Mouse (Mus musculus) MEL (cell line): Measurements from ENCODE around the gene Ppp1r32. TPM values are rescaled to one million over a fixed set of nuclear protein-coding genes. Genes with fewer than 3 reads are reported as not detected.

Experiments
- DNase-seq: peaks from one replicate; pipeline ENCODE4 v3.0.0; 2011; ENCODE audit warnings: low read depth, low spot score
- H3K27ac ChIP-seq: 2 replicates; pipeline ENCODE4 v1.5.1; 2012; ENCODE audit warnings: low read depth, mild to moderate bottlenecking, control low read depth, low read length, moderate library complexity; ENCODE audit not compliant: control insufficient read depth
- H3K27me3 ChIP-seq, 2 experiments: fragments of 150-350 bp in 1 of 2; sonication (generic) in 1 of 2; 2 replicates each; pipeline ENCODE4 v1.6.1; 2012; ENCODE audit warnings: low read length in 2 of 2, mild to moderate bottlenecking in 2 of 2, improper control_type of control experiment in 1 of 2, moderate library complexity in 1 of 2; ENCODE audit not compliant: insufficient read depth in 2 of 2, control insufficient read depth in 1 of 2
- H3K36me3 ChIP-seq, 2 experiments: 2 replicates each; pipeline ENCODE4 v1.6.1; 2012 to 2014; ENCODE audit warnings: low read length in 2 of 2, improper control_type of control experiment in 1 of 2, inconsistent platforms in 1 of 2, mild to moderate bottlenecking in 1 of 2; ENCODE audit not compliant: insufficient read depth in 2 of 2, control insufficient read depth in 1 of 2
- H3K4me1 ChIP-seq, 2 experiments: fragments of 150-350 bp in 1 of 2; sonication (generic) in 1 of 2; 2 replicates each; pipeline ENCODE4 v1.6.1; 2012; ENCODE audit warnings: low read length in 2 of 2, improper control_type of control experiment in 1 of 2, mild to moderate bottlenecking in 1 of 2; ENCODE audit not compliant: insufficient read depth in 2 of 2, control insufficient read depth in 1 of 2
- H3K4me3 ChIP-seq, 2 experiments: fragments of 150-350 bp in 1 of 2; sonication (generic) in 1 of 2; 2 replicates each; pipeline ENCODE4 v1.5.1; 2012; ENCODE audit warnings: low read depth in 2 of 2, low read length in 2 of 2, mild to moderate bottlenecking in 2 of 2, moderate library complexity in 2 of 2, control low read depth in 1 of 2, improper control_type of control experiment in 1 of 2; ENCODE audit not compliant: control insufficient read depth in 1 of 2, insufficient read depth in 1 of 2
- H3K79me2 ChIP-seq: 2 replicates; pipeline ENCODE4 v1.6.1; 2012; ENCODE audit warnings: mild to moderate bottlenecking, low read length, moderate library complexity; ENCODE audit not compliant: control insufficient read depth, poor library complexity, insufficient read depth
- H3K9ac ChIP-seq: 2 replicates; pipeline ENCODE4 v1.6.1; 2012; ENCODE audit warnings: low read depth, mild to moderate bottlenecking, control low read depth, low read length, moderate library complexity; ENCODE audit not compliant: control insufficient read depth, poor library complexity, severe bottlenecking
- H3K9me3 ChIP-seq: fragments of 150-350 bp; sonication (generic); replicated peaks from 2 replicates; pipeline ENCODE4 v1.6.1; 2012; ENCODE audit warnings: mild to moderate bottlenecking, low read length, improper control_type of control experiment, moderate library complexity; ENCODE audit not compliant: insufficient read depth
- CHD1 ChIP-seq: IDR thresholded peaks from 2 replicates; pipeline ENCODE4 v1.6.1; 2012; ENCODE audit warnings: low read depth, mild to moderate bottlenecking, inconsistent platforms, low read length, improper control_type of control experiment
- ELF1 ChIP-seq: IDR thresholded peaks from 2 replicates; pipeline ENCODE4 v1.6.1; 2014; ENCODE audit warnings: low read depth, mild to moderate bottlenecking, inconsistent platforms, low read length, improper control_type of control experiment, moderate library complexity
- EP300 ChIP-seq, 2 experiments: IDR thresholded peaks; 2 replicates each; pipeline ENCODE4 v1.6.1; 2011; ENCODE audit warnings: improper control_type of control experiment in 2 of 2, low read length in 2 of 2, low read depth in 1 of 2, mild to moderate bottlenecking in 1 of 2
- ETS1 ChIP-seq: IDR thresholded peaks from 2 replicates; pipeline ENCODE4 v1.6.1; 2012; ENCODE audit warnings: low read depth, mild to moderate bottlenecking, inconsistent platforms, low read length, improper control_type of control experiment, moderate library complexity
- GABPA ChIP-seq: IDR thresholded peaks from 2 replicates; pipeline ENCODE4 v1.6.1; 2012; ENCODE audit warnings: low read depth, mild to moderate bottlenecking, inconsistent platforms, low read length, improper control_type of control experiment, moderate library complexity
- JUND ChIP-seq: IDR thresholded peaks from 2 replicates; pipeline ENCODE4 v1.6.1; 2011; ENCODE audit warnings: low read depth, mild to moderate bottlenecking, improper control_type of control experiment, low read length
- KAT2A ChIP-seq: conservative IDR thresholded peaks from 2 replicates; pipeline ENCODE4 v1.6.1; 2012; ENCODE audit warnings: low read depth, low read length, improper control_type of control experiment, inconsistent platforms
- MAFK ChIP-seq: IDR thresholded peaks from 2 replicates; pipeline ENCODE4 v1.6.1; 2011; ENCODE audit warnings: low read depth, mild to moderate bottlenecking, low read length, improper control_type of control experiment, borderline replicate concordance
- MAZ ChIP-seq: IDR thresholded peaks from 2 replicates; pipeline ENCODE4 v1.6.1; 2012; ENCODE audit warnings: low read depth, mild to moderate bottlenecking, inconsistent platforms, low read length, improper control_type of control experiment
- MEF2A ChIP-seq: IDR thresholded peaks from 2 replicates; pipeline ENCODE4 v1.6.1; 2014; ENCODE audit warnings: low read depth, mild to moderate bottlenecking, inconsistent platforms, low read length, improper control_type of control experiment; ENCODE audit not compliant: poor library complexity, insufficient replicate concordance, severe bottlenecking; ENCODE audit errors: extremely low read depth
- MYB ChIP-seq: IDR thresholded peaks from 2 replicates; pipeline ENCODE4 v1.6.1; 2011; ENCODE audit warnings: mild to moderate bottlenecking, low read depth, low read length, improper control_type of control experiment
- NRF1 ChIP-seq: IDR thresholded peaks from 2 replicates; pipeline ENCODE4 v1.6.1; 2014; ENCODE audit warnings: low read depth, mild to moderate bottlenecking, inconsistent platforms, low read length, improper control_type of control experiment, moderate library complexity; ENCODE audit not compliant: poor library complexity, insufficient read depth, severe bottlenecking
- POLR2A ChIP-seq, 2 experiments: IDR thresholded peaks; 2 replicates each; pipeline ENCODE4 v1.6.1; 2011 to 2012; ENCODE audit warnings: low read length in 2 of 2, mild to moderate bottlenecking in 2 of 2, control low read depth in 1 of 2, improper control_type of control experiment in 1 of 2, low read depth in 1 of 2, moderate library complexity in 1 of 2; ENCODE audit not compliant: control insufficient read depth in 1 of 2, insufficient read depth in 1 of 2, poor library complexity in 1 of 2
- RAD21 ChIP-seq: IDR thresholded peaks from 2 replicates; pipeline ENCODE4 v1.6.1; 2011; ENCODE audit warnings: mild to moderate bottlenecking, low read depth, low read length, improper control_type of control experiment
- RCOR1 ChIP-seq: IDR thresholded peaks from 2 replicates; pipeline ENCODE4 v1.6.1; 2012; ENCODE audit warnings: low read depth, mild to moderate bottlenecking, inconsistent platforms, low read length, improper control_type of control experiment
- SMC3 ChIP-seq: IDR thresholded peaks from 2 replicates; pipeline ENCODE4 v1.6.1; 2011; ENCODE audit warnings: low read depth, low read length, improper control_type of control experiment
- USF1 ChIP-seq: IDR thresholded peaks from 2 replicates; pipeline ENCODE4 v1.6.1; 2014; ENCODE audit warnings: low read depth, mild to moderate bottlenecking, inconsistent platforms, low read length, improper control_type of control experiment, moderate library complexity
- ZMIZ1 ChIP-seq: IDR thresholded peaks from 2 replicates; pipeline ENCODE4 v1.6.1; 2012; ENCODE audit warnings: low read depth, mild to moderate bottlenecking, inconsistent platforms, low read length, improper control_type of control experiment, moderate library complexity
- polyA plus RNA-seq, 2 experiments: library from polyadenylated mRNA; stranded (reverse) in 1 of 2; unstranded in 1 of 2; fragments of >175 nt in 1 of 2; fragments of >200 nt in 1 of 2; gene quantifications; 2 replicates each; pipeline versions ENCODE4 v1.2.1 to v1.2.4; 2012; ENCODE audit warnings: low replicate concordance in 2 of 2, low read depth in 1 of 2; ENCODE audit not compliant: insufficient read length in 2 of 2, insufficient read depth in 1 of 2, missing spikeins in 1 of 2
- total RNA-seq: library from RNA; depleted of rRNA; stranded (reverse); fragments of 300-350 nt; gene quantifications from 2 replicates; pipeline ENCODE4 v1.2.3, GENCODE M21; 2012

The Ppp1r32 gene
- total and polyA plus RNA-seq, 3 experiments, result 0.19 to 0.57 TPM; not detected in 1

- no peaks in the 10 kb centered on the region for H3K4me1 ChIP-seq
- no peak overlapping the region for H3K27ac ChIP-seq
- H3K9ac ChIP-seq, result no peak overlapping the region
- no peaks in the 10 kb centered on the region for H3K36me3 ChIP-seq
- no peaks in the 10 kb centered on the region; a peak in 2 of 4 replicates for H3K27me3 ChIP-seq
- no peaks in the 10 kb centered on the region for H3K79me2 ChIP-seq
- no peaks in the 10 kb centered on the region for H3K9me3 ChIP-seq
- TF ChIP-seq ZMIZ1 (no peak), MAFK (no peak), CHD1 (no peak), MAZ (no peak), ETS1 (no peak), EP300 (IDR thresholded peaks at IDR 0.05; ENCODE audit: low read depth in 1 of 2, low read length in 2 of 2) (no peak), SMC3 (no peak), RCOR1 (no peak), NRF1 (no peak), KAT2A (no peak), ELF1 (no peak), MEF2A (no peak), POLR2A (IDR thresholded peaks at IDR 0.05; ENCODE audit: control insufficient read depth in 1 of 2, insufficient read depth in 1 of 2, low read depth in 1 of 2, low read length in 2 of 2, poor library complexity in 1 of 2) (no peak), GABPA (no peak), MYB (no peak), JUND (no peak), RAD21 (no peak), USF1 (no peak)
- H3K4me3 ChIP-seq, result no peak overlapping the region
- no peak for DNase-seq
Observed at GRCm38 (mm10) chr19:10449190-10449589, 33.5 kb downstream of the Ppp1r32 start.

GRCm38 (mm10) chr19:10448275-10448674, 34.5 kb downstream of the Ppp1r32 start:
- Histone ChIP-seq H3K79me2 (no peaks in the 10 kb centered on the region), H3K4me3 (no peak overlapping the region), H3K36me3 (no peaks in the 10 kb centered on the region), H3K9me3 (no peaks in the 10 kb centered on the region), H3K9ac (no peak overlapping the region), H3K4me1 (no peaks in the 10 kb centered on the region), H3K27me3 (no peaks in the 10 kb centered on the region; a peak in 2 of 4 replicates), H3K27ac (no peak overlapping the region)
- no peak for TF ChIP-seq ETS1
- no peak for TF ChIP-seq MAFK
- no peak for TF ChIP-seq JUND
- no peak for DNase-seq
